Mouse (Mus musculus): Measurements from ENCODE around the gene Fam71f2.

DNA sequence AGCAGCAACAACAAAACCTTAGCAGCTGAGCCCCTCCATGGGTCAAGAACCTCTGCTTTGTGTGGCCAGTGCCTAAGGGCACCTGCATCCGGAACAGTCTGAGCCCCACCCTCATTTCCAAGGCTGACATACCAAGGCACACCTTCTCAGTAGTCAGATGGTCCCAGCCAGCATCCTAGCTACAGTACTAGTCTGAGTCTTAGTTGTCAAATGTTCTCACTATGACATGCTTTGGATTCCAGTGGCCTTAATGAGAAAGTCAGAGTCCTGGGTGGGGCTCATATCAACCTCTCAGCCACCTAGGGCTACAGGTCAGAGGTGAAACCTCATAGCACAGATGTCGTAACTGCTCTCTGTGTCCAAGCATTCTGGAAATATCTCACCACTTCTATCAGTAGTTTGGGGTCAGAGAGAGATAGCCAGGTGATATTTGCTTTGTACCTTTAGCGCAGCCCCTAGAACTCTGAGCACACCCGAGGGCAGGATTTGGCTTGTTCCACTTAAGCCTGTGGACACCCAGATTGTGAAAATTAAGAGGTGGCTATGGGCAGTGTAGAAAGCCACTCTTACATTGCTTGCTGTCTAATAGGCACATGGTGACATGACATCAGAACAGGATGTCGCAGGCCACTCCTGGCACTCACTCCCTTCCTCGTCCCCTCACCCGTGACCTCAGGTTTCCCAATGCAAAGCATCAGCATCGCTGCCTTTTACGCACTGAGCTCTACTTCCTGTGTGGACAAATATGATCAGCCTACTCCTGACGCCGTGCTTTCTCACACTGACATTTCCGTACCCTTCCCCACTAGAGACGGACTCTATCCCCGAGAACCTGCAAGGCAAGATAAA lies 33.9 kb upstream of the Fam71f2 start:
- no peak for TF ChIP-seq POLR2A (IDR thresholded peaks at IDR 0.05; ENCODE audit: insufficient read depth, low read length)
- TF ChIP-seq CTCF (IDR thresholded peaks at IDR 0.05; ENCODE audit: low read depth, low read length) = no peak
- peak; percentile 76; the same call in 1 of the 2 replicates for TF ChIP-seq EP300 (IDR thresholded peaks at IDR 0.05; ENCODE audit: insufficient read depth, low read depth, low read length)
